Mouse (Mus musculus): ENCODE measurements around the gene Smarcd3.

Smarcd3 gene

GRCm38 (mm10) chr5:24597221-24597728 lies 26.9 kb downstream of the Smarcd3 start:
- DNase-seq (ENCODE audit: low read depth), result peak; percentile 92

DNA sequence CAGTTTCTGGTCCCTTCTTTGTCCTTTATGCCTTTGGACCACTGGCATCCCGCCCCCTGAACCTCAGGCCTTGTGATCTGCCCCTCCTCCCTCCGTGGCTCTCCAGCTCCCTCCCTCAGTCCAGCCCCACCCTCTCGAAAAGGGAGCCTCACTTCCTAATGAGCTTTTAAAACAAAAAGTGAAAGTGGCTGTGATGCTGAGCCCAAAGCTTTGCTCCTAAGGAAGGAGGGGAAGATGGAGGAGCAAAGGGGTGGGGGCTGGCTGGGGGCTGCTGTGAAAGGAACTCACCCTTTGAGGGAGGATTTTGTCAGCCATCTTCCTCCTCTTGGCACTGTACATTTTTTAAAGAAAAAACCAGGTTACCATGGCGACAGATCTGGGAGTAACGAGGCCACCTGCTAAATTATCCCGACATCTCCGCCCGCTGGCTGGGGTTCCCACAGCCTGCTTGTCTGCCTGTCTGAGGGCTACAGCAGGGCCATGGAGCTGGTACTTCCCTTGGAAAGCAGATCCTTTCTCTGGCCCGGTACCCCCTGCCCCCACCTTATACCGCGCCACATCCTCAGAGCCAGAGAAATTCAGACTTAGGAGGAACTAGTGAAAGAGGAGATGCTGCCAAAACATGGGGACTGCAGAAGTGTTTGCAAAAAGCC lies 27.6 kb downstream of the Smarcd3 start:
- peak; percentile 68 for DNase-seq (ENCODE audit: low read depth)

- DNase-seq (ENCODE audit: low read depth), result peak; percentile 19
These were observed 28.3 kb downstream of the Smarcd3 start for GRCm38 (mm10) chr5:24595786-24596380.

- DNase-seq (ENCODE audit: low read depth), result no peak
These were observed 28.9 kb downstream of the Smarcd3 start for GRCm38 (mm10) chr5:24595261-24595660.

GRCm38 (mm10) chr5:24594346-24594745 lies 29.9 kb downstream of the Smarcd3 start:
- no peak for DNase-seq (ENCODE audit: low read depth)

DNA sequence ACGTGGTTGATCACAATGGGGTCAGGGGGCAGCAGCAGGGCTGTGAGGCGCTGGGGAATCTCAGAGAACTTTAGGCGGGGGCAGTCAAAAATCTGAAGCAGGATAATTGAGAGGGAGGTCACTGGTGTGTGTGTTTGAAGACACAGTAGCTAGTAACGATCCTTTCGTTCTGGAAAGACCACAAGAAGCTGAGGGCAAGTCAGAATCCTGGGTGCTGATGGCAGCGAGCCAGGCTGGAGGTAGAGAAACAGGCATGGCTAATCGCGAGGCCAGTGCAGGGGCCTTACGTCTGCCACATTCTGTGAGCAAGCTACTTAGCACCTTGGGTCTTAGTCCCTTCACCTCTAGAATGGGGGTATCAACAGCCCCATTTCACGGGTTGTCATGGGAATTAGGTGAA lies 30.3 kb downstream of the Smarcd3 start:
- no peak for DNase-seq (ENCODE audit: low read depth)

DNA sequence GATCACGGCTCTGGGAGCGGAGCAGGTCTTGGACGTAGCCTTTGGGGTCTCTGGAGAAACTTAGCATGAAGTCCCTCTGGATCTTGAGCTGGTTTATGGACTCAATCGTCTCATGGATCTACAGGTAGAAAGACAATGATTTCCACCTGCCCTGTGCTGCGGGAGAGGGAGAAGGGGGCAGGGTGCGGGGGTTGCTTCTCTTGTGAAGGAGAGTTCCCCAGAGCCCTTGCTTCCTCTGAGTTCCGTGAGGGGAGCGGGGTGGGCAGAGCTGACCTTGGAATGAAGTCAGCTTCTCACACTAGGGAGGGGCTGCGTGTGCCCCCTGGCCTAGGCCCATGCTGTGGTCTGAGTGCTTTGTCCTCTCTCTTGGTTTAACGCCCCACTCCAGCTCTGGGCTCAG lies 31.0 kb downstream of the Smarcd3 start:
- no peak for DNase-seq (ENCODE audit: low read depth)

DNA sequence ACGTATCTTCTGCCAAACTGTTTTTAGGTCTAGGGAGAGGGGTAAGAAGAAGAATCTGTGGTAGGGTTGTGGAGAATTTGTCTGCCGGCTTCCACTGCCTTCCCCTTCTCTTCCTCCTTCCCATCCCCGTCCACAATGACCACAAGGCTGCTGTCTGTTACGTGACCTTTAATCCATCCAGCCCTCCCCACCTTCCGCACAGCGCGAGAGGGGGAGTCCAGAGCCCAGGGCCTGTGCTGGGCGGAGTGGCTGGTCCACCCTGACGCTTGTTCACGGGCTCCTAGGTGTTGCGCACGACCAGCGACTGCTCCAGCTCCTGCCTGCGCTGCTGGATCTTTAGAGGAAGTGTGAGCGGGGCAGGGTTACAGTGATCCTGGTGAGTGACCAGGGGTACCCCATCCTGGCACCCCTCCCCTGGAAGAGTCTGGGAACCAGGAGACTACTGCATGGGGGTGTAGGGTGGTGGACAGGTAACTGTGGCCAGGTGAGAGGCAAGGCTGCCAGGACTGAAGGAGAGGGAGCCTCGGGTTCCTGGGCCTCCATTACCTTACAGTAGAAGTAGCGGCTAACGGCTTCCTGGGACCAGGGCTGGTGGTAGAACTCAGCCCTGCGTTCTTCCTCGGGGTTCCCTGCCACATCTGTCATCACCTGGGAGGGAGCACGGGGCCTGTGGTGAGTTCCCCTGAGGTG lies 31.6 kb downstream of the Smarcd3 start:
- no peak for DNase-seq (ENCODE audit: low read depth)

DNA sequence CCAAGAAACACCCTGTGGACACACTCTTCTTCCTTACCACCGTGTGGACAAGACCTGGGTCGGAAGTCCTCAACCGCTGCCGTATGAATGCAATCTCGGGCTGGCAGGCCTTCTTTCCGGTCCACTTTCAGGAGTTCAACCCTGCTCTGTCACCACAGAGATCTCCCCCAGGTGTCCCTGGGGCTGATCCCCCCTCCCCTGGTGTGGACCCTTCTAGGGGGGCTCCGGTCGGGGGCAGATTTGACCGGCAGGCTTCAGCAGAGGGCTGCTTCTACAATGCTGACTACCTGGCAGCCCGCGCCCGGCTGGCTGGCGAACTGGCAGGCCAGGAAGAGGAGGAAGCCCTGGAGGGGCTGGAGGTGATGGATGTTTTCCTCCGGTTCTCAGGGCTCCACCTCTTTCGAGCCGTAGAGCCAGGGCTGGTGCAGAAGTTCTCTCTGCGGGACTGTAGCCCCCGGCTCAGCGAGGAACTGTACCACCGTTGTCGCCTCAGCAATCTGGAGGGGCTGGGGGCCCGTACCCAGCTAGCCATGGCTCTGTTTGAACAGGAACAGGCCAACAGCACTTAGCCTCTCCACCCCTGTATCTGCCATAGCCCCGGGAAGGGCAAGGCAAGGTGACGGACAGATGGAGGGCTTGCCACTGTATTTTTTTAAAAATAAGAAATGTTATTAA lies 32.3 kb downstream of the Smarcd3 start:
- DNase-seq (ENCODE audit: low read depth), result no peak

DNA sequence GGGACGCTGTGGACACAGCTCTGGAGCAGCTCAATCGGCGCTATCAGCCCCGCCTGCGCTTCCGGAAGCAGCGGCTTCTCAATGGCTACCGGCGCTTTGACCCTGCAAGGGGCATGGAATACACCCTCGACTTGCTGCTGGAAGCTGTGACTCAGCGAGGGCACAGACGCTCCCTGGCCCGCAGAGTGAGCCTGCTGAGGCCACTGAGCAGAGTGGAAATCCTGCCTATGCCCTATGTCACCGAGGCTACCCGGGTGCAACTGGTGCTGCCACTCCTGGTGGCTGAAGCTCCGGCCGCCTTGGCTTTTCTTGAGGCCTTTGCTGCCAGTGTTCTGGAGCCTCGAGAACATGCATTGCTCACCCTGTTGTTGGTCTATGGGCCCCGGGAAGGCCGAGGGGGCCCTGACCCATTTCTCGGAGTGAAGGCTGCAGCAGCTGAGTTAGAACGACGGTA lies 32.9 kb downstream of the Smarcd3 start:
- DNase-seq (ENCODE audit: low read depth), result no peak

DNA sequence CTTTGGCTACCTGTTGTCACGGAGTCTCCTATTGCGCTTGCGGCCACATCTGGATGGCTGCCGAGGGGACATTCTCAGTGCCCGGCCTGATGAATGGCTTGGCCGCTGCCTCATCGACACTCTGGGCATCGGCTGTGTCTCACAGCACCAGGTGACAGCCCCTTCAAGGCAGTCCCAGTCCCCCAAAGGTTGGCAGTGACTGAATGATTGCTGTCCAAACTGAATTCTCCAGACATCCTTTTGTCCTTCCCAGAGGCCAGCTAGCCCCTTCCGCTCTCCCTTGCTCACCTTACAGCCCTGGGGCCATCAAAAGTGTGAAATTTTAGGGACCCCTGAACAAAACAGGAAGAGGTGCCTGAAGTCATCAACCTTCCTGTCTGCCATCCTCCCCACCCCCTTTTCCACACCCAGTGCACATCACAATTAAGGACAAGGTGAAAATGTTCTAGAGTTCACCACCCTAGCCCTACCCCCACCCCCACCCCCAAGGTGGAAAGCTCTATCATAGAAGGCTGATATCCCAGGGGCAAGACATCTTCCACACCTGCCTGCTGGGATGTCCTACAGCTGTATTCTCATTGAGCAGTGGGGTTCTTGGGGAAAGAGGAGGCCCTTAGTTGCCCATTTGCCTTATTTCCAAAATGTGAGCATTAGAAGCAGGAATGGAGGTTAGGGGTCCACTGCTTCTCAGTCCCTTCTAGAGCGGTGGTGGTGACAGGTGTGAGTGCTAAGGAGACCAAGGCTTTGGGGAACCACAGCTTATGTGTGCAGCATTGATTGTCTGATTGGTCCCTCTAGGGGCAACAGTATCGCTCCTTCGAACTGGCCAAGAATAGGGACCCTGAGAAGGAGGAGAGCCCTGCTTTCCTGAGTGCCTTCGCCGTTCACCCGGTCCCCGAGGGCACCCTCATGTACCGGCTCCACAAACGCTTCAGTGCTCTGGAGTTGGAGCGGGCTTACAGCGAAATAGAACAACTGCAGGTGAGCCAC lies 34.4 kb downstream of the Smarcd3 start:
- no peak for DNase-seq (ENCODE audit: low read depth)

GRCm38 (mm10) chr5:24587200-24587577 lies 37.0 kb downstream of the Smarcd3 start:
- DNase-seq (ENCODE audit: low read depth), result peak; percentile 49

DNA sequence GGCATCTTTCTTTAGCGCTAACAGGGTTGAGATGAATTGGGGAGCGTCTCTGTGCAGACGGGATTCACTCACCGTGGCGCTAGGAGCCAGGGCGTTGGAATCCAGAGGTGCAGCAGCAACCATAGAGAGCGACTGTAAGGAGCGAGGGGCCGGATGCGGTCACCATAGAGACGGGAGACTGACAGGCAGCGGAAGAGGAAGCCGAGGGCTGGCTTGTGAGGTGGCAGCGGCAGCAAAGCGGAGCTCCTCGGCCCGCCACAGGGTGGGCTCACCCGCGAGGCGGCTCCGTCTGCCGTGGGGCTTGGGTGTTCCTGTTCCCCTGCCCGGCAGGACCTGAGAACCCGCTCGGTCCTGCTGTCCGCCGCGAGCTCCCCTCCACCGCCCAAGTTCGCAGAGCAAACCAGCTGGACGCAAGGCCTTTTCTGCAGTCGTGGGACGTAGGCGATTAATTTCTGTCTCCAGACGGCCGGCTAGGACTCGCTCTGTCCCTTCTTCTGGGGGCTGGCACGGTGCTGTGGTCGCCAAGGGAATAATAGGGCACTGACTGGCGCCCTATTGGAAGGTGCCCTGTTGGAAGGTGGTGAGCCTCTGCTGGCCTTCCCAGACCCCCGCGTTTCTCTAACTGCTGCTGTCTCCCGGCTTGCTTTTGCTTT lies 37.5 kb downstream of the Smarcd3 start, which contains the start of gene Chpf2:
TSS of gene Chpf2 (plus strand) at position 195 of the 653 bp plus-strand sequence.
- DNase-seq (ENCODE audit: low read depth), result peak; percentile 93

GRCm38 (mm10) chr5:24586106-24586505 lies 38.1 kb downstream of the Smarcd3 start:
- DNase-seq (ENCODE audit: low read depth), result no peak

- peak; percentile 24 for DNase-seq (ENCODE audit: low read depth)
These were observed 45.9 kb downstream of the Smarcd3 start for GRCm38 (mm10) chr5:24578109-24578963.

- peak; percentile 100 for DNase-seq (ENCODE audit: low read depth)
These were observed 46.9 kb downstream of the Smarcd3 start, which contains the start of gene Abcf2 for GRCm38 (mm10) chr5:24577183-24577929. Gene Abcf2, minus strand, starts transcription at chr5:24577467.

DNA sequence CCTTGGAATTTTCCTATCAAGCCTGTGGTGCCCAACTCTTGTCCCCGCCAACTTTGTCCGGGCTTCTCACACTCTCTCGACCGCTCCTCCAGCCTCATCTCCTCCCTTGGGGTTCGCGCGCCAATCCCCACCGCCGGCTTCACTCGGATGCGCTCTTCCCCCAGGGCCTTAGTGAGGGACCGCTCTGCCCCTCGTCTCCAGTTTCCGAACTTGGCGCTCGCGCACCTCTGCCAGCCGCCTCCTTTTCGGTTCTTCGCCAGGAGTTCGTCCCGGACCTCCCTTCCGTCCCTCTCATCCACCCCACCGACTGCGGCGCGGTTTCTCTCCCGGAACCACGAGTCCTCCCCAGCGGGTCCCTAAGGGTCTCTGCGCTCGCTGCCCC lies 47.4 kb downstream of the Smarcd3 start:
- DNase-seq (ENCODE audit: low read depth), result no peak

DNA sequence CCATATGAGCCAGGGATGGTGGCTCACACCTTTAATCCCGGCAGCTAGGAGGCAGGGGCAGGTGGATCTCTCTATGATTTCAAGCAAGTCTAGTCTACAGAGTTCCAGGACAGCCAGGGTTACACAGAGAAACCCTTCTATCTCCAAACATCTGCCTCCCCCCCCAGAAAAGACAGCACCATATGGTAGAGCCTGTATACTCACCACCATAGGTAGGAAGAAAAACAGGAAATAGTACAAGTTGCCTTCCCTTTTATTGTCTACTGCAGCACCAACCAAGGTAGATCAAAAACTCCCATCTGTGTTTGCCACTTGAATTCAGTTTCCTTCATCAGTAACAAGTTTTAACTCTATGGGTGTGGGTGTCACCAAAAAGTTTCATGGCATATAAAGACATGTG lies 48.3 kb downstream of the Smarcd3 start:
- peak; percentile 26 for DNase-seq (ENCODE audit: low read depth)

- no peak for DNase-seq (ENCODE audit: low read depth)
These were observed 67.5 kb downstream of the Smarcd3 start, which contains the start of gene 4931409K22Rik for GRCm38 (mm10) chr5:24556709-24557108. Gene 4931409K22Rik, minus strand, starts transcription at chr5:24556809.
